20 mouse cellular contexts compared by ENCODE assay signal in the genomic region with DNA sequence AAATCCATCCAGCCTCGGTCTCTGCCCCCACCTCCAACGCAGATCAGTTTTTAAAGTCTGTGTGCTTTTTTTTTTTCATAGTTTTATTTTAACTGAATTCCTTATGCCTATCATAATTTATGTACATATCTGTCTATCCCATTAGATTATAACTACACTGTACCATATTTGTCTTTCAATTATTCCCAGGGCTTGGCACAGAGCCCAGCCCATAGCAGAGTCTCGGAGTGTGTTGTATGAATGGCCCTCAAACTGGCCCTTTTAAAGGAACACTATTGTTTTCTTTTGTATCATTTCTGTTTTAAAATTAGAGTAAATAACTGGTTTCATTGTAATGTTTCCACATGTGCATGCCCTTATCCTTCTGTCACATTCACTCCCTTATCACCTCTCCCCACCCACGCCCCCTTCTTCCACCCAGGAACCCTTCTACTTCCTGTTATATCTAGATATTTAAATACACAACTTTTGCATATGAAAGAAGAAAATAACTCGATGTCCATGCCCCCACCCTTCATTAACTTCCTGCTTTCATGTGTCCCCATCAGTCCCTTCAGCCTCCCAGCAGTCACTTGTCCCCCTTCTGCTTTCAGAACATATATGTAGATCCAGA. TPM values are rescaled to one million over a fixed set of nuclear protein-coding genes. Genes with fewer than 3 reads are reported as not detected.
DNase-seq lines count a peak whose midpoint lies in the region; ATAC-seq and TF ChIP-seq lines count a peak whose summit lies in the region.
"Had no signal": no experiment of that assay in that cellular context is flagged by ENCODE, and none has a peak within 500 bp of the region (broad histone marks: within the 10 kb centered on the region; RNA-seq: fewer than 3 reads in every experiment).

No protein-coding gene starts in this region.

- H3K9ac ChIP-seq in liver, embryonic 14.5 days (replicated peaks), result 0 out of 2 replicates have a peak overlapping the region, but pooled peaks have one; percentile 4
- H3K9ac ChIP-seq in stomach, embryonic 16.5 days (ENCODE audit: low read length), result no peak overlapping the region
- H3K9ac ChIP-seq in hindbrain, embryonic 13.5 days, result no peak overlapping the region
- H3K9ac ChIP-seq: embryonic facial prominence, embryonic 12.5 days; limb, embryonic 13.5 days had no signal

- ATAC-seq in liver, embryonic 14.5 days (ENCODE audit: insufficient read depth), result peak; percentile 74
- ATAC-seq in stomach, embryonic 16.5 days (ENCODE audit: insufficient read depth, low FRiP score), result peak; percentile 57; the same call in 1 of the 2 replicates
- no peak for ATAC-seq in hindbrain, embryonic 13.5 days (ENCODE audit: low FRiP score)
- ATAC-seq: inflammation-experienced regulatory T-cells, adult 6 months had no signal

- peak; percentile 26 for DNase-seq in kidney, postnatal 14 days
- no peak for DNase-seq in kidney, adult 18-20 months
- peak; percentile 71 for DNase-seq in c-Kit-positive CD71-positive TER-119-positive erythroid progenitor cells, embryonic 14.5 days (ENCODE audit: low spot score)
- DNase-seq in liver, embryonic 14.5 days (ENCODE audit: low read depth in 3 of 3, low spot score in 3 of 3), result peak; percentile 40 to 68 (median 58)
- DNase-seq in thymus, postnatal 36 days, result no peak
- no peak for DNase-seq in cerebellum, adult 9-11 months
- DNase-seq: gastrocnemius, postnatal 14 days; lung, postnatal 10 days had no signal

- H3K36me3 ChIP-seq in liver, embryonic 14.5 days (replicated peaks; ENCODE audit: control insufficient read depth, insufficient read depth, low read depth), result no peaks in the 10 kb centered on the region
- no peaks in the 10 kb centered on the region for H3K36me3 ChIP-seq in stomach, embryonic 16.5 days (ENCODE audit: control insufficient read depth, insufficient read depth, low read length)
- no peaks in the 10 kb centered on the region for H3K36me3 ChIP-seq in hindbrain, embryonic 13.5 days
- H3K36me3 ChIP-seq: embryonic facial prominence, embryonic 12.5 days; forebrain, embryonic 10.5 days; limb, embryonic 13.5 days; midbrain, embryonic 10.5 days had no signal

- WGBS in liver, embryonic 14.5 days (ENCODE audit: insufficient replicate concordance), result 44% methylated on average over 5 of the region's 5 CpGs
- whole genome bisulfite sequencing in stomach, embryonic 16.5 days, result 32% methylated on average over 5 of the region's 5 CpGs
- WGBS in hindbrain, embryonic 13.5 days, result 64% methylated on average over 5 of the region's 5 CpGs

- peak overlapping the region; percentile 4; the same call in 1 of the 2 replicates for H3K27ac ChIP-seq in liver, embryonic 14.5 days
- H3K27ac ChIP-seq in stomach, embryonic 16.5 days (ENCODE audit: low read length), result 0 out of 2 replicates have a peak overlapping the region, but pooled peaks have one; percentile 14
- no peak overlapping the region for H3K27ac ChIP-seq in hindbrain, embryonic 13.5 days
- H3K27ac ChIP-seq: embryonic facial prominence, embryonic 12.5 days; layer of hippocampus, adult 2 months; limb, embryonic 13.5 days had no signal

- peak overlapping the region; percentile 40 for H3K4me2 ChIP-seq in liver, embryonic 14.5 days (ENCODE audit: low read depth)
- no peak overlapping the region for H3K4me2 ChIP-seq in stomach, embryonic 16.5 days (ENCODE audit: low read depth, low read length)
- no peak overlapping the region for H3K4me2 ChIP-seq in hindbrain, embryonic 13.5 days
- H3K4me2 ChIP-seq: embryonic facial prominence, embryonic 12.5 days; limb, embryonic 13.5 days had no signal

- no peak overlapping the region for H3K4me3 ChIP-seq in liver, embryonic 14.5 days (ENCODE audit: insufficient read depth in 1 of 2, low read depth in 2 of 2, low read length in 2 of 2)
- no peak overlapping the region for H3K4me3 ChIP-seq in stomach, embryonic 16.5 days (replicated peaks; ENCODE audit: low read length)
- no peak overlapping the region for H3K4me3 ChIP-seq in hindbrain, embryonic 13.5 days
- H3K4me3 ChIP-seq: embryonic facial prominence, embryonic 12.5 days; forebrain, embryonic 10.5 days; layer of hippocampus, adult 2 months; limb, embryonic 13.5 days; midbrain, embryonic 10.5 days had no signal

- peaks cover 7 to 21% of the 10 kb centered on the region in 2 experiments; a peak in 3 of 4 replicates for H3K4me1 ChIP-seq in liver, embryonic 14.5 days (replicated peaks; ENCODE audit: control insufficient read depth in 2 of 2, insufficient read depth in 2 of 2, low read length in 1 of 2)
- H3K4me1 ChIP-seq in stomach, embryonic 16.5 days (ENCODE audit: control insufficient read depth, insufficient read depth, low read length), result peaks cover 10% of the 10 kb centered on the region
- peaks cover 51% of the 10 kb centered on the region for H3K4me1 ChIP-seq in hindbrain, embryonic 13.5 days (replicated peaks)

- H3K9me3 ChIP-seq in liver, embryonic 14.5 days (ENCODE audit: control insufficient read depth, low read length), result no peaks in the 10 kb centered on the region
- no peaks in the 10 kb centered on the region for H3K9me3 ChIP-seq in stomach, embryonic 16.5 days (replicated peaks; ENCODE audit: control insufficient read depth, low read length)
- no peaks in the 10 kb centered on the region for H3K9me3 ChIP-seq in hindbrain, embryonic 13.5 days
- H3K9me3 ChIP-seq: embryonic facial prominence, embryonic 12.5 days; forebrain, embryonic 10.5 days; limb, embryonic 13.5 days; midbrain, embryonic 10.5 days had no signal

- no peak for TF ChIP-seq CTCF in liver, embryonic 14.5 days (IDR thresholded peaks at IDR 0.05; ENCODE audit: low read depth)

- no peaks in the 10 kb centered on the region for H3K27me3 ChIP-seq in liver, embryonic 14.5 days (ENCODE audit: control insufficient read depth, insufficient read depth, low read length)
- H3K27me3 ChIP-seq in stomach, embryonic 16.5 days (ENCODE audit: control insufficient read depth, insufficient read depth, low read length), result no peaks in the 10 kb centered on the region
- H3K27me3 ChIP-seq in hindbrain, embryonic 13.5 days, result peaks cover 6% of the 10 kb centered on the region; the same call in 1 of the 2 replicates
- H3K27me3 ChIP-seq: embryonic facial prominence, embryonic 12.5 days; limb, embryonic 13.5 days had no signal

- peak; percentile 56 for TF ChIP-seq EP300 in liver, embryonic 14.5 days (IDR thresholded peaks at IDR 0.05; ENCODE audit: low read depth)

RNA-seq across cellular contexts. Expression of a gene that starts 2.3 kb away (rescaled TPM):
- polyA plus RNA-seq in liver, embryonic 14.5 days (2012; rRNA removed), result 0.02 and 0.09 TPM in 2 replicates
- not detected in 2 replicates for polyA plus RNA-seq in liver, embryonic 14.5 days (2014; fragmentation: Nextera tagmentation; extraction: Ambion mirVana)
- 1.2 and 1.3 TPM in 2 replicates for polyA plus RNA-seq in stomach, embryonic 16.5 days (2015; fragmentation: Nextera tagmentation; extraction: Ambion mirVana)
- polyA plus RNA-seq in hindbrain, embryonic 13.5 days (2015; fragmentation: Nextera tagmentation; extraction: Ambion mirVana), result 2.0 and 3.6 TPM in 2 replicates
- polyA plus RNA-seq: inflammation-experienced regulatory T-cells, adult 6 months had no signal

RNA-seq across cellular contexts. Expression of a gene that starts 7.0 kb away (rescaled TPM):
- not detected in 2 replicates for polyA plus RNA-seq in liver, embryonic 14.5 days (2012; rRNA removed)
- polyA plus RNA-seq in liver, embryonic 14.5 days (2014; fragmentation: Nextera tagmentation; extraction: Ambion mirVana), result not detected in 2 replicates
- polyA plus RNA-seq in stomach, embryonic 16.5 days (2015; fragmentation: Nextera tagmentation; extraction: Ambion mirVana), result not detected in 2 replicates
- polyA plus RNA-seq in hindbrain, embryonic 13.5 days (2015; fragmentation: Nextera tagmentation; extraction: Ambion mirVana), result 0.16 TPM in 1 of 2 replicates, not detected in the other
- polyA plus RNA-seq: embryonic facial prominence, embryonic 12.5 days; forebrain, embryonic 10.5 days; heart, postnatal 0 days; hindbrain, embryonic 11.5 days; inflammation-experienced regulatory T-cells, adult 6 months; kidney, embryonic 14.5 days; neural tube, embryonic 11.5 days had no signal

RNA-seq across cellular contexts. Expression of a gene that starts 8.8 kb away (rescaled TPM):
- polyA plus RNA-seq in liver, embryonic 14.5 days (2012; rRNA removed), result 6.0 and 9.8 TPM in 2 replicates
- 7.4 and 9.3 TPM in 2 replicates for polyA plus RNA-seq in liver, embryonic 14.5 days (2014; fragmentation: Nextera tagmentation; extraction: Ambion mirVana)
- 12.3 and 16.3 TPM in 2 replicates for polyA plus RNA-seq in stomach, embryonic 16.5 days (2015; fragmentation: Nextera tagmentation; extraction: Ambion mirVana)
- 18.1 and 18.7 TPM in 2 replicates for polyA plus RNA-seq in hindbrain, embryonic 13.5 days (2015; fragmentation: Nextera tagmentation; extraction: Ambion mirVana)

RNA-seq across cellular contexts. Expression of a gene that starts 17.4 kb away (rescaled TPM):
- 10.5 and 17.4 TPM in 2 replicates for polyA plus RNA-seq in liver, embryonic 14.5 days (2012; rRNA removed)
- 25.6 and 31.6 TPM in 2 replicates for polyA plus RNA-seq in liver, embryonic 14.5 days (2014; fragmentation: Nextera tagmentation; extraction: Ambion mirVana)
- polyA plus RNA-seq in stomach, embryonic 16.5 days (2015; fragmentation: Nextera tagmentation; extraction: Ambion mirVana), result 66.5 and 67.1 TPM in 2 replicates
- 57.6 and 59.6 TPM in 2 replicates for polyA plus RNA-seq in hindbrain, embryonic 13.5 days (2015; fragmentation: Nextera tagmentation; extraction: Ambion mirVana)

Comparison
In these comparisons a context has a peak if more than half of its experiments do, and no peak if none do; other contexts are left out.
1. DNase-seq: peak in kidney, postnatal 14 days (single experiment), c-Kit-positive CD71-positive TER-119-positive erythroid progenitor cells, embryonic 14.5 days (single experiment) and liver, embryonic 14.5 days (3 of 3); none in kidney, adult 18-20 months (single experiment), thymus, postnatal 36 days (0 of 2) and cerebellum, adult 9-11 months (single experiment).